In genomic region chr9:118960415-118961091, GRCm38 (mm10) we compare ENCODE assay signal across 8 mouse cellular contexts. TPM values are rescaled to one million over a fixed set of nuclear protein-coding genes. Genes with fewer than 3 reads are reported as not detected.
DNase-seq lines count a peak whose midpoint lies in the region; ATAC-seq and TF ChIP-seq lines count a peak whose summit lies in the region.

No protein-coding gene starts in this region.

- peak; percentile 60 for DNase-seq in embryo, embryonic 10.5 days (ENCODE audit: low spot score)
- peak; percentile 50 to 54 for DNase-seq in heart, postnatal 10 days
- peak; percentile 50 for DNase-seq in liver, adult 2 months (ENCODE audit: extremely low read depth, low read depth, low spot score)
- DNase-seq in left cerebral cortex, postnatal 4 days: no peak

- H3K4me2 ChIP-seq in stomach, embryonic 15.5 days: peak overlapping the region; percentile 19; the same call in 1 of the 2 replicates
- no peak overlapping the region for H3K4me2 ChIP-seq in hindbrain, embryonic 12.5 days (replicated peaks)

- TF ChIP-seq EP300 in ES-Bruce4 (IDR thresholded peaks at IDR 0.05; ENCODE audit: insufficient read depth, low read depth, low read length): no peak

- H3K4me1 ChIP-seq in ES-Bruce4 (ENCODE audit: control insufficient read depth, insufficient read depth, low read length): no peaks in the 10 kb centered on the region
- H3K4me1 ChIP-seq in liver, adult 2 months (ENCODE audit: control insufficient read depth, insufficient read depth, low read length): peaks cover 6% of the 10 kb centered on the region; the same call in 1 of the 2 replicates
- H3K4me1 ChIP-seq in stomach, embryonic 15.5 days: peaks cover 19% of the 10 kb centered on the region; the same call in 1 of the 2 replicates
- peaks cover 5% of the 10 kb centered on the region; the same call in 1 of the 2 replicates for H3K4me1 ChIP-seq in hindbrain, embryonic 12.5 days

- H3K36me3 ChIP-seq in ES-Bruce4 (ENCODE audit: control insufficient read depth, insufficient read depth, low read length, poor library complexity, severe bottlenecking): no peaks in the 10 kb centered on the region
- no peaks in the 10 kb centered on the region for H3K36me3 ChIP-seq in liver, adult 2 months (ENCODE audit: control insufficient read depth, insufficient read depth, low read length)
- no peaks in the 10 kb centered on the region for H3K36me3 ChIP-seq in stomach, embryonic 15.5 days
- no peaks in the 10 kb centered on the region for H3K36me3 ChIP-seq in hindbrain, embryonic 12.5 days

- H3K9ac ChIP-seq in ES-Bruce4 (ENCODE audit: low read depth, poor library complexity, severe bottlenecking): no peak overlapping the region
- H3K9ac ChIP-seq in liver, adult 2 months (ENCODE audit: low read depth, low read length): no peak overlapping the region
- no peak overlapping the region for H3K9ac ChIP-seq in stomach, embryonic 15.5 days
- no peak overlapping the region for H3K9ac ChIP-seq in hindbrain, embryonic 12.5 days

- ATAC-seq in stomach, embryonic 15.5 days (ENCODE audit: insufficient read depth, low FRiP score, low read depth): peak; percentile 66
- no peak for ATAC-seq in hindbrain, embryonic 12.5 days (ENCODE audit: low FRiP score)
- no peak for ATAC-seq in megakaryocyte-erythroid progenitor cell, adult 5-6 weeks (replicated peaks; ENCODE audit: low FRiP score, low TSS enrichment, poor library complexity, severe bottlenecking)

- 0 out of 2 replicates have a peak overlapping the region, but pooled peaks have one; percentile 25 for H3K4me3 ChIP-seq in ES-Bruce4 (ENCODE audit: low read depth, low read length)
- H3K4me3 ChIP-seq in liver, adult 2 months (ENCODE audit: insufficient read depth, low read depth, low read length): no peak overlapping the region
- H3K4me3 ChIP-seq in stomach, embryonic 15.5 days (replicated peaks): no peak overlapping the region
- H3K4me3 ChIP-seq in hindbrain, embryonic 12.5 days: no peak overlapping the region

- 25% methylated on average over 16 of the region's 16 CpGs for WGBS in liver, adult 2 months
- 25% methylated on average over 16 of the region's 16 CpGs for WGBS in stomach, embryonic 15.5 days
- WGBS in hindbrain, embryonic 12.5 days: 53% methylated on average over 16 of the region's 16 CpGs

- intact Hi-C loops in heart, postnatal 10 days (cut with DNase I): loop anchor here (2.0 kb wide), 1 partner anchor 14 kb away; no protein-coding TSS in a partner anchor
- intact Hi-C loops in left cerebral cortex, postnatal 4 days (cut with DNase I): no loop called here

- no peaks in the 10 kb centered on the region for H3K9me3 ChIP-seq in ES-Bruce4 (replicated peaks; ENCODE audit: control insufficient read depth, insufficient read depth, low read length, poor library complexity, severe bottlenecking)
- no peaks in the 10 kb centered on the region for H3K9me3 ChIP-seq in stomach, embryonic 15.5 days
- no peaks in the 10 kb centered on the region for H3K9me3 ChIP-seq in hindbrain, embryonic 12.5 days (replicated peaks)

- H3K79me2 ChIP-seq in liver, adult 2 months (ENCODE audit: control insufficient read depth, insufficient read depth, low read length): peaks cover 3% of the 10 kb centered on the region; the same call in 1 of the 2 replicates

- H3K27ac ChIP-seq in ES-Bruce4 (ENCODE audit: insufficient read depth, low read length): no peak overlapping the region
- H3K27ac ChIP-seq in liver, adult 2 months (replicated peaks; ENCODE audit: insufficient read depth, low read depth, low read length): peak overlapping the region; percentile 14; the same call in 1 of the 2 replicates
- H3K27ac ChIP-seq in stomach, embryonic 15.5 days: peak overlapping the region; percentile 59
- no peak overlapping the region for H3K27ac ChIP-seq in hindbrain, embryonic 12.5 days

- no peak for TF ChIP-seq CTCF in ES-Bruce4 (IDR thresholded peaks at IDR 0.05; ENCODE audit: low read depth, low read length)
- no peak for TF ChIP-seq CTCF in liver, adult 2 months (IDR thresholded peaks at IDR 0.05; ENCODE audit: low read depth, low read length)

- no peaks in the 10 kb centered on the region for H3K27me3 ChIP-seq in ES-Bruce4 (ENCODE audit: control insufficient read depth, insufficient read depth, low read length, poor library complexity, severe bottlenecking)
- no peaks in the 10 kb centered on the region for H3K27me3 ChIP-seq in liver, adult 2 months (ENCODE audit: control insufficient read depth, insufficient read depth, low read length)
- H3K27me3 ChIP-seq in stomach, embryonic 15.5 days (replicated peaks): no peaks in the 10 kb centered on the region
- no peaks in the 10 kb centered on the region for H3K27me3 ChIP-seq in hindbrain, embryonic 12.5 days

- TF ChIP-seq POLR2A in ES-Bruce4 (IDR thresholded peaks at IDR 0.05; ENCODE audit: insufficient read depth, low read length): no peak
- TF ChIP-seq POLR2A in liver, adult 2 months (IDR thresholded peaks at IDR 0.05; ENCODE audit: extremely low read depth, insufficient read depth, low read length): no peak

RNA-seq across cellular contexts. Expression of gene Ctdspl, which starts 34.3 kb away (rescaled TPM):
- polyA plus RNA-seq in ES-Bruce4 (2011; ENCODE audit: insufficient read depth, insufficient read length, low read depth, missing spikeins): 20.2 and 20.5 TPM in 2 replicates
- total RNA-seq in heart, postnatal 10 days (2021): 10 to 100 TPM; 16.0 to 17.5 TPM
- 2.5 and 4.0 TPM in 2 replicates for total RNA-seq in liver, adult 2 months (2014; rRNA removed)
- polyA plus RNA-seq in liver, adult 2 months (2012; rRNA removed): 2.8 and 3.5 TPM in 2 replicates
- 16.7 and 17.4 TPM in 2 replicates for polyA plus RNA-seq in stomach, embryonic 15.5 days (2015; fragmentation: Nextera tagmentation; extraction: Ambion mirVana)
- 10 to 100 TPM; 18.3 to 19.6 TPM for total RNA-seq in left cerebral cortex, postnatal 4 days (2021)
- 8.1 and 11.7 TPM in 2 replicates for polyA plus RNA-seq in hindbrain, embryonic 12.5 days (2016; fragmentation: Nextera tagmentation; extraction: Ambion mirVana)
- total RNA-seq in megakaryocyte-erythroid progenitor cell, adult 5-6 weeks (2014; fragmentation: Nextera tagmentation): 7.2 and 14.6 TPM in 2 replicates
- total RNA-seq in megakaryocyte-erythroid progenitor cell, adult 5-6 weeks (2017): 3.1 and 3.8 TPM in 2 replicates

Comparison
In these comparisons a context has a peak if more than half of its experiments do, and no peak if none do; other contexts are left out.
1. H3K27ac ChIP-seq: peak in liver, adult 2 months (single experiment) and stomach, embryonic 15.5 days (single experiment); none in ES-Bruce4 (single experiment) and hindbrain, embryonic 12.5 days (single experiment).